Mouse (Mus musculus) midbrain, embryonic 16.5 days (tissue): ENCODE measurements around the gene Cabcoco1. TPM values are rescaled to one million over a fixed set of nuclear protein-coding genes. Genes with fewer than 3 reads are reported as not detected.

Experiments used
- ATAC-seq: fragments of 200-750 bp; cut with Nextera tagmentation; 2 replicates; pipeline ENCODE4 v1.8.0; 2017; ENCODE audit warnings: moderate TSS enrichment
- H3K27ac ChIP-seq: fragments of 300-500 bp; sonication (generic); 2 replicates; pipeline ENCODE4 v1.5.1; 2014; ENCODE audit warnings: mild to moderate bottlenecking, low read length, mixed read lengths
- H3K27me3 ChIP-seq: fragments of 300-500 bp; sonication (generic); 2 replicates; pipeline ENCODE4 v1.6.1; 2014; ENCODE audit warnings: low read depth, low read length, mixed read lengths; ENCODE audit not compliant: control insufficient read depth, insufficient read depth
- H3K36me3 ChIP-seq: fragments of 300-500 bp; sonication (generic); 2 replicates; pipeline ENCODE4 v1.6.1; 2014; ENCODE audit warnings: mild to moderate bottlenecking, low read length, moderate library complexity, mixed read lengths; ENCODE audit not compliant: control insufficient read depth, insufficient read depth
- H3K4me1 ChIP-seq: fragments of 300-500 bp; sonication (generic); 2 replicates; pipeline ENCODE4 v1.6.1; 2014; ENCODE audit warnings: mild to moderate bottlenecking, low read length, mixed read lengths; ENCODE audit not compliant: control insufficient read depth, insufficient read depth
- H3K4me2 ChIP-seq: fragments of 300-500 bp; sonication (generic); 2 replicates; pipeline ENCODE4 v1.6.1; 2014; ENCODE audit warnings: mild to moderate bottlenecking, low read length, mixed read lengths
- H3K4me3 ChIP-seq: fragments of 300-500 bp; sonication (generic); 2 replicates; pipeline ENCODE4 v1.5.1; 2014; ENCODE audit warnings: low read depth, mild to moderate bottlenecking, low read length, moderate library complexity, mixed read lengths
- H3K9ac ChIP-seq: fragments of 300-500 bp; sonication (generic); 2 replicates; pipeline ENCODE4 v1.6.1; 2014; ENCODE audit warnings: low read depth, low read length, mixed read lengths
- H3K9me3 ChIP-seq: fragments of 300-500 bp; sonication (generic); replicated peaks from 2 replicates; pipeline ENCODE4 v1.6.1; 2014; ENCODE audit warnings: mild to moderate bottlenecking, low read length, mixed read lengths; ENCODE audit not compliant: control insufficient read depth, poor library complexity, severe bottlenecking
- WGBS: fragments of 180-500 bp; shearing (Covaris S2); extraction: QIAGEN DNeasy Blood & Tissue Kit; methylation state at CpG from one replicate; pipeline ENCODE4 v1.1.7; 2014; 5-methylcytosine and 5-hydroxymethylcytosine counted together
- polyA plus RNA-seq: library from polyadenylated mRNA; unstranded; fragments of >200 nt; fragmentation: Nextera tagmentation; extraction: Ambion mirVana; gene quantifications from 2 replicates; pipeline ENCODE4 v1.2.1, GENCODE M21; 2015

Gene Cabcoco1
- polyA plus RNA-seq, 1 experiment from 2014 or later: 2.5 TPM

DNA sequence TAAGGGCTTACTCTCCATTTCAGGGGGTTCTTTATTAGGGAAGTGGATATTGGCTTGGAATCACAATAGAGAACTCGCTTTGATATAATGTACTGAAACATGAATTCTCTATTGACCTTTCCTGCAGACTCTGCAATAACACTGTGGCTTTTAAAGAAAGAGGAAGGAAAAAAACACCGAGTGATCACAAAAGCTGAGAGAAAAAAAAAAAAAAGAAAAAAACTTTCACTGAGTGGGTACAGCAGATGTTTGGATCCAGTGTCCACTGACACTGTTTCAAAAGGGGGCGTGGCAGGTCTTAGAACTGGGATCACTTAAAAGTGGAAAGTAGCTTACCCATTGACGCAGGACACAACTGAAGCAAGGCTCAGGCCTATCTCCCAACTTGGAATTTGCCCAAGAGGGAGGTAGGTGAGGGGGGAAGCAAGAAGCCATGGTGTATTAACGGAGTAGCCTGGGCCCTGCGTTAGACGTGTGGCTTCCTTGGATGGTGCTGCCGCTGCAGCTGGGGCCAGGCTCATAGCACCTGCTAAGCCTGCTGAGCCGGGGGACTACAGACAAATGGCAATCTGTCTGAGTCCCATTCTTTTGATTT lies 107.6 kb downstream of the Cabcoco1 start:
- Histone ChIP-seq H3K9me3 (no peaks in the 10 kb centered on the region), H3K9ac (no peak overlapping the region), H3K27ac (no peak overlapping the region), H3K4me3 (no peak overlapping the region), H3K36me3 (no peaks in the 10 kb centered on the region), H3K27me3 (no peaks in the 10 kb centered on the region), H3K4me1 (no peaks in the 10 kb centered on the region), H3K4me2 (no peak overlapping the region)
- WGBS: 72% methylated on average over 9 of the region's 9 CpGs
- ATAC-seq: no peak

DNA sequence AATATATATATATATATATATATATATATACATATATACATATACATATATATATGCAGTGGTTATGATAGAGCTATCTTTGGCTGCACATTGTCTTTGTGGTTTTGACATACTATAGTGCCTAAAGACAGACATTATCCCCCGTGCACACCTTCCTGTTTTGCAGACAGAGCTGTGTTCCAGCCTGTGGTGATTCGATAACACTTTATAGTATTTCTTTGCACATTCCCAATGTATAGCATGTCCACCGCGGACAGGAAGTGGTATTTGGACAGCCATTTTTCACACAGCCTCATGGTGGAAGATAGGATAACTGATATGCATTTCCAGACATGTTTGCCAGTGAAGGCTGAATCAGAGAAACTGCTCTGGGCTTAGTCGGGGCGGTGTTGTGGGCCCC lies 110.3 kb downstream of the Cabcoco1 start:
- Histone ChIP-seq H3K9me3 (no peaks in the 10 kb centered on the region), H3K9ac (no peak overlapping the region), H3K27me3 (no peaks in the 10 kb centered on the region), H3K4me2 (no peak overlapping the region), H3K4me1 (no peaks in the 10 kb centered on the region), H3K27ac (no peak overlapping the region), H3K4me3 (no peak overlapping the region), H3K36me3 (no peaks in the 10 kb centered on the region)
- WGBS: 96% methylated on average over 6 of the region's 6 CpGs
- no peak for ATAC-seq

DNA sequence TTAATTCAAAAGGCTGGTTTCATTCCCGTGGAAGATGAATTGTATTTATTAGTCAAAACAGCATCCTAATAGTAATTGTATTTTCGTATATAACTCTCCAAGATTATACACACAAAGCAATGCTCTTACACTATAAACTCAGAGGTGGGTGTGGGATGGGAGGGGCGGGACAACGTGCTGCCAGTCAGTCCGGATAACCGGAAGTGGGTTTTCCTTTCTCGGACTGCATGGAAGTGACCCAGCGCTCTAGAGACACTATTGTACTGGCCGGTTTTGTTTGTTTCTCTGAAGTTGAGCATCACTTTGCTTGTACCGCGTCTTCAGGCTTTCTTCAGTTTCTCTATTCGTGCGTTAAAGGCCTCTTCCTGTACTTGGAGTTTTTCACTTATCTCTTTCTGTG lies 110.8 kb downstream of the Cabcoco1 start:
- WGBS: 94% methylated on average over 13 of the region's 13 CpGs
- Histone ChIP-seq H3K9ac (no peak overlapping the region), H3K4me3 (no peak overlapping the region), H3K4me2 (no peak overlapping the region), H3K27me3 (no peaks in the 10 kb centered on the region), H3K27ac (no peak overlapping the region), H3K4me1 (no peaks in the 10 kb centered on the region), H3K9me3 (no peaks in the 10 kb centered on the region), H3K36me3 (no peaks in the 10 kb centered on the region)
- ATAC-seq: no peak

DNA sequence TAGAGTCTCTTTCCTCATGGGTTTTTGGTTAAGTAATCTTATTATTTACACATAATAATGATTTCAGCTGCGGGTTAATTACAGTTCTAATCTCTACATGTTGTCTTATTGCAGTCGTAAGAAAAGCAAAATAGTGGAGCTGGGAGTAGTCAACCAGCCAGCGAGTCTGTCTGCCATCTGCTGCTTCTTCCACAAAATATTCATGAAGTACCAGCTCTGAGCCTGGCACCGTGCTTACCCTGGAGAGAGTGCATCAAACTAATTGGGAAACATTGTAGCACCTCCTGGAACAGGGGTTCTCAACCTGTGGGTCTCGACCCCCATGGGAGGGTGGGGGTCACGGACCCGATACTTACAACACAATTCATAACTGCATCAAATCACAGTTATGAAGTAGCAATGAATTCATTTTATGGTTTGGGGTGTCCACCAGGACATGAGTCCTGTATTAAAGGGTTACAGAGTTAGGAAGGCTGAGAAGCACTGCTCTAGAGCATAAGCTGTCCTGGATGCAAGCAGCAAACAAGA lies 121.2 kb downstream of the Cabcoco1 start:
- Histone ChIP-seq H3K4me3 (no peak overlapping the region), H3K27ac (no peak overlapping the region), H3K9me3 (no peaks in the 10 kb centered on the region), H3K27me3 (no peaks in the 10 kb centered on the region), H3K4me1 (no peaks in the 10 kb centered on the region), H3K4me2 (no peak overlapping the region), H3K36me3 (no peaks in the 10 kb centered on the region), H3K9ac (no peak overlapping the region)
- no peak for ATAC-seq
- 70% methylated on average over 7 of the region's 7 CpGs for WGBS

DNA sequence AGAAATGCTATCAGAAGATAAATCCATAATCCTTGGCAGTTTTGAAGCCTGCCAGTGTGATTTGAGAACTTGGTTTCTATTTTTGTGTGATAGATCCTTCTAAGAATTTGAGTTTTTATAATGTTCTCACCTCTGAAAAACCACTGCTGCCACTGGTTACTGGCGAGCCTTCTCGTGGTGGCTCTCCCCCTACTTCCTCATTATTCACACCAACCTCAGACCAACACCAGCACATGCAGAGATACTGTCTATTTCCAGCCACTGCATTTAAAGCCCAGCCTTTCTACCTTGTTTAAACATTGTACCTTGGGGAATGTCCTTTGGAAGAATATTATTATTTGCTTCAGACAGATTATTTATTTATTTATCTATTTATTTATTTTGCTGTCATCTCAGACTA lies 121.8 kb downstream of the Cabcoco1 start:
- Histone ChIP-seq H3K9me3 (no peaks in the 10 kb centered on the region), H3K4me1 (no peaks in the 10 kb centered on the region), H3K9ac (no peak overlapping the region), H3K4me2 (no peak overlapping the region), H3K27ac (no peak overlapping the region), H3K27me3 (no peaks in the 10 kb centered on the region), H3K36me3 (no peaks in the 10 kb centered on the region), H3K4me3 (no peak overlapping the region)
- no peak for ATAC-seq
- 57% methylated on average over 2 of the region's 2 CpGs for WGBS

DNA sequence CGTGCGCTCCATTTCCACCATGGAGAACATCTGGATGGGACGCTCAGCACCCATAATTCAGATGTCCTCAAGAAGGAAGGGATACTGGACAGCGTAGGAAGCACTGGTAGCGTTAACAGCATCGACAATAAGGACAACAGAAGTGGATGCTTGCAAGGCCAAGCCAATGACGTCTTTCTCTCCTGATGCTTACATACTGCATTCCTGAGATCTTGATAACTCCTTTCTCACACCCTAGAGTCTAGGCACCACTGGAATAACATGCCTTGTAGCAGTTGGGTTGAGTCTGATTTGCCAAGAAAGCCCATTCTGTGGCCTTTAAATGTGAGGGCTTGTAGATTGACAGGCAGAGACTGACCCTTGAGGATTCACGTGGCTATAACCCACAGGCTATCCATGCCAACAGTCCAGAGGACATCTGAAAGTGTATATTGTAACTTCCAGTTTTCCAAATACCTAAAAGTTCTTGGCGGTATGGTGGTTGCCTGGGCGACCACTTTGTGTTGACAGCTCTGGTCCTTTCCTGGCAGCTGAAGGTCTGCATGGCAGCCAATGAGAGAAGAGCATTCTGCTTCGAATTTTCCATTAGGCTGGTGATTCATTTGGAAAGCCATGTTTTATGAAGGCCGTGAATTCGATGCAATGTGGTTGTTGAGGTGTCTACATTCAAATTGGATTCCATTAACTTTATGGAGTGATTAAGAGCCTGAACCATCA lies 124.5 kb downstream of the Cabcoco1 start:
- no peaks in the 10 kb centered on the region for H3K27me3 ChIP-seq
- no peak overlapping the region for H3K4me2 ChIP-seq
- no peaks in the 10 kb centered on the region for H3K36me3 ChIP-seq
- no peak for ATAC-seq
- WGBS: 92% methylated on average over 13 of the region's 13 CpGs
- H3K4me1 ChIP-seq: no peaks in the 10 kb centered on the region
- no peak overlapping the region for H3K27ac ChIP-seq
- no peaks in the 10 kb centered on the region for H3K9me3 ChIP-seq
- no peak overlapping the region for H3K9ac ChIP-seq
- H3K4me3 ChIP-seq: no peak overlapping the region

DNA sequence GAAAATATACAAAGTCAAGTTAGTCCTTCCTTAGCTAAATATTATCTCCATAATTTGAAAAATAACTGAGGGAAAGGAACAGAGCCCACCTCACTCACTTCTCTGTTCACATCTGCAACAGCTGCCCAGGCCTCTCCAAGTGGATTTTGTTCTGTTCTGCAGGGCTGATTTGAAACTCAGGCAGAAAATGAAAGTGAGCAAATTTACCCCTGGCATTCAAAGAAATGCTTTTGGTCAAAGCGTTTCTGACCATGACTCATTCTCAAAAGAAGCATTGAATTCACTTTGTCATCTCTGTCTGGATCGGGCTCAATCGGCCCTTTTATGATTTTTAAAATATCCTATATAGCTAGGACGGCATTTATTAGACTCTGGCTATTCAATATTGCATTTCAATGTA lies 135.8 kb downstream of the Cabcoco1 start:
- no peaks in the 10 kb centered on the region for H3K27me3 ChIP-seq
- H3K4me2 ChIP-seq: no peak overlapping the region
- no peaks in the 10 kb centered on the region for H3K4me1 ChIP-seq
- H3K27ac ChIP-seq: no peak overlapping the region
- H3K9me3 ChIP-seq: no peaks in the 10 kb centered on the region
- no peak for ATAC-seq
- no peak overlapping the region for H3K9ac ChIP-seq
- no peaks in the 10 kb centered on the region for H3K36me3 ChIP-seq
- WGBS: 75% methylated on average over 4 of the region's 4 CpGs
- no peak overlapping the region for H3K4me3 ChIP-seq

DNA sequence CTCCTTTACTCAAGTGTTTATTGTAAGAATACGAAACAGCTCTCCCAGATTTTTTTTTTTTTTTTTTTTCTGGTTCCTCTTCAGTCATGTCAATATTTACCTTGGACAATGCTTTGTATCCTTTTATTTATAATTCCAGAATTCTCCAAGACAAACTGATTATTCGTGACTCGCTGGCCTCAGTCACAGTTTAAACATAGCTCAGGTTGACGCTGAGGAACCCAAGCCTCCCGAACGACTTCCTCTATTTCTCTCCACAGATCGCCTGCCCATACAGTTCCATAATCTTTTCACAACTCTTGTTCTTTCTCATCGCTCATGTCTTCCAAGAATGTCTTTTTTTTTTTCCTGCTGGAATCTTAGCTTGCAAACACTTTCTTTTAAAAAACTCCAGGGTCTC lies 144.9 kb downstream of the Cabcoco1 start:
- 80% methylated on average over 8 of the region's 8 CpGs for WGBS
- no peak overlapping the region for H3K4me3 ChIP-seq
- no peak overlapping the region for H3K27ac ChIP-seq
- H3K4me2 ChIP-seq: no peak overlapping the region
- no peak for ATAC-seq
- no peaks in the 10 kb centered on the region for H3K36me3 ChIP-seq
- no peaks in the 10 kb centered on the region for H3K9me3 ChIP-seq
- no peaks in the 10 kb centered on the region for H3K27me3 ChIP-seq
- H3K4me1 ChIP-seq: no peaks in the 10 kb centered on the region
- H3K9ac ChIP-seq: no peak overlapping the region

DNA sequence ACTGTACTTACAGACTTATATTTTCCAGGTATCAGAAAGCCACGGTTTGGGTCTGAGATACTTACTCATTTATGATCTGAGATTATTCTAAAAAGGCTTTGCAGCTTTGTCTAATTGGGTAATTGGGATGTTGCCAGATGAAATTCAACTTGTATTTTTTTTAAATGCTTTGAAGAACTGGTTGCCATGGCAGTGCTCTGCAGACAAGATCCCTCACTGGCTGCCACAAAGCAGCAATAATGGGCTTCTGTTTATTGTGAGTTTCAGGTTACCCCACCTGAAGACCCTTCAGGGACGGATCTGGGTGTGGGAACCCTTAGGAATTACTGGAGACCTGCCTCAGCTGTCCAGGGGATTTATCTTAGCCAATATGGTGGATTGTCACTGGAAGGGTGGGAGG lies 145.6 kb downstream of the Cabcoco1 start:
- Histone ChIP-seq H3K4me2 (no peak overlapping the region), H3K36me3 (no peaks in the 10 kb centered on the region), H3K27me3 (no peaks in the 10 kb centered on the region), H3K9me3 (no peaks in the 10 kb centered on the region), H3K27ac (peak overlapping the region; percentile 43), H3K4me3 (no peak overlapping the region), H3K9ac (no peak overlapping the region), H3K4me1 (no peaks in the 10 kb centered on the region)
- peak; percentile 75; the same call in 1 of the 2 replicates for ATAC-seq
- WGBS: 50% methylated on average over 2 of the region's 2 CpGs
